Mouse (Mus musculus) activated CD4-positive, CD25-positive, alpha-beta regulatory T cell, adult 4 months (primary cell): Measurements from ENCODE around the gene Tsc22d2. TPM values are rescaled to one million over a fixed set of nuclear protein-coding genes. Genes with fewer than 3 reads are reported as not detected.
"Not testable (repeated sequence)": the region's sequence is repeated elsewhere in the genome, so short reads cannot be mapped to it uniquely, and the experiment has no call there.

ENCODE experiments used
- ATAC-seq: one replicate; pipeline ENCODE4 v1.8.0; 2017
- polyA plus RNA-seq, 2 experiments: library from polyadenylated mRNA; unstranded; fragments of 100-300 nt; shearing (Covaris generic); gene quantifications; one replicate each; pipeline ENCODE4 v1.2.1; 2017

Gene Tsc22d2
- polyA plus RNA-seq, 2 experiments from 2014 or later = 7.4 to 15.1 TPM

DNA sequence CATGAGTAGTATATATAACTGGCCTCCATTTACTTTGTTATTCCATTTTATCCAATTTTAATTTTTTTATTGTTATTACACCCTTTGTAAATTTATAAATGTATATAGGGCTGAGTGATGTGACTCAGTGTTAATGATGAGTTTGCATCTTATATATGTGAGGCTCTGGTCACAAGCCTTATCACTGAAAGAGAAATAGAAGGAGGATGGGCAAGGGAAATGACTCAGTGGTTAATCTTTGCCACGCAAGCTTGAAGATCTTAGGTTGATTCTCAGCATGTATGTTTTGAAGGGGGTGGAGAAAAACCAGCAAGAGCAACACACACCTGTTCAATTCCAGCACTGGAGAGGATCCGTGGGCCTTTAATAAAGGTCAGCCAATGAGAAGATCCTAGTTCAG, 19.9 kb downstream of the Tsc22d2 start:
- no peak for ATAC-seq

- ATAC-seq = peak; percentile 52
These were observed 33.7 kb downstream of the Tsc22d2 start for GRCm38 (mm10) chr3:58448230-58448629.

- ATAC-seq = no peak
These were observed 35.0 kb downstream of the Tsc22d2 start for GRCm38 (mm10) chr3:58449487-58449886.

GRCm38 (mm10) chr3:58454414-58455205, 40.1 kb downstream of the Tsc22d2 start:
- ATAC-seq = no peak

DNA sequence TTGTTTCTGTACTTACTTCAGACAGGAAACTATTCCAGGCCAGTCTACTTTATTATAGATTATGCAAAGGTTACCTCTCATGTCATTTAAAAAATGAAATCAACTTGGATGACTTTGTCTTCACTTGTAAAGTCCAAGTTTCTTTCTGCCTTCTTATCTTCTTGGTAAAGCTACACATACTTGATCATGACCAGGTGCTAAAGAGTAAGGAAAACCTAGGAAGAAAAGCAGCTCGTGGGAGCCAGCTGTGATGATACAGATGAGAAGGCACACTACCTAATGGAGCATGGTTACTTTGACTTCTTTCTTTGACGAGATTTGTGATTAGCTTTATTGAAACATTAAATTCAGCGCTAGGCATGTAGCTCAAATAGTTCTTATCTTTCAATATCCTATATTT, 40.7 kb downstream of the Tsc22d2 start:
- no peak for ATAC-seq

GRCm38 (mm10) chr3:58469655-58470437, 55.3 kb downstream of the Tsc22d2 start:
- ATAC-seq = peak; percentile 87

DNA sequence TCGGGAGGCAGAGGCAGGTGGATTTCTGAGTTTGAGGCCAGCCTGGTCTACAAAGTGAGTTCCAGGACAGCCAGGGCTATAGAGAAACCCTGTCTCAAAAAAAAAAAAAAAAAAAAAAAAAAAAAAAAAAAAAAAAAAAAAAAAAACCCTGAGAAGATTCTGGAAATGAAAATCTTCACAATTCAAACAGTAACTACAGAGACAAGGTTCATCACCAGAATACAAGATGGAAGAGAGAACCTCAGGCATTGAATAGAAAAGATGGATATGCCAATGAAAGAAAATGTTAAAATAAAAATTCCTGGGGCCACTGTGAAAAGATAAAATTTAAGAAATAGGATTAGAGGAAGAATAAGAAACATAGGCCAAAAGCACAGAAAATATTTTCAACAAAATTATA, 60.8 kb downstream of the Tsc22d2 start:
- not testable (repeated sequence) for ATAC-seq

- ATAC-seq = no peak
These were observed 64.4 kb downstream of the Tsc22d2 start for GRCm38 (mm10) chr3:58478755-58479455.

- ATAC-seq = peak; percentile 47
These were observed 71.4 kb downstream of the Tsc22d2 start for GRCm38 (mm10) chr3:58485883-58486282.

GRCm38 (mm10) chr3:58487121-58487520, 72.6 kb downstream of the Tsc22d2 start:
- ATAC-seq = no peak

DNA sequence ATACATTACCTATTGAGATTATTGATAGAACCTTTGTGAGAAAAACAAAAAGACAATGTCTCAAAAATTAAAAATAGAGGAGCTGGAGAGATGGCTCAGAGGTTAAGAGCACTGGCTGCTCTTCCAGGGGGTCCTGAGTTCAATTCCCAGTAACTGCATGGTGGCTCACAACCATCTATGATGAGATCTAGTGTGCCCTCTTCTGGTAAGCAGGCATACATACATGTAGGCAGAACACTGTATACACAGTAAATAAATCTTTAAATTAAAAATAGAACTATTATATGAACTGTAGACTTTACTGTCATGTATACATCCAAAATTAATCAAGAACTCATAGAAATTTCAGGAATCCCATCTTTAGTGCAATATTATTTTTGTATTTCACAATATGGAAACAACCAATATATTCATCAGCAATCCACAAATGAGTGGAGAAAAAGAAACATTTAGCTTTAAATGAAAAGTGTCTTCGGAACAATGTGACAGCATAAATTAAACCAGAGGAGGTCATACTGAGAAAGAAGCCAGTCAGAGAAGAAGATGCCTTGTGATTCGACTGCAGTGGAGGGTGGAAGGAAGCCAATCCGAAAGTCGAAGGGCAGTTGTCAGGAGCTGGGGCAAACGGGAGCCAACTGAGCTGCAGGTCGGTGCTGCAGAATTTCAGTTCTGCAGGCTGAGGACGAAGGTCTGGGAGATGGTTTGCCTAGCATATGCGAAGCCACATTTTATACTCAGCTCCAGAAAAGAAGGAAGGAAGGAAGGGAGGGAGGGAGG, 73.7 kb downstream of the Tsc22d2 start:
- ATAC-seq = no peak

GRCm38 (mm10) chr3:58490787-58491186, 76.3 kb downstream of the Tsc22d2 start:
- ATAC-seq = peak; percentile 71

GRCm38 (mm10) chr3:58493621-58494020, 79.1 kb downstream of the Tsc22d2 start:
- ATAC-seq = no peak

DNA sequence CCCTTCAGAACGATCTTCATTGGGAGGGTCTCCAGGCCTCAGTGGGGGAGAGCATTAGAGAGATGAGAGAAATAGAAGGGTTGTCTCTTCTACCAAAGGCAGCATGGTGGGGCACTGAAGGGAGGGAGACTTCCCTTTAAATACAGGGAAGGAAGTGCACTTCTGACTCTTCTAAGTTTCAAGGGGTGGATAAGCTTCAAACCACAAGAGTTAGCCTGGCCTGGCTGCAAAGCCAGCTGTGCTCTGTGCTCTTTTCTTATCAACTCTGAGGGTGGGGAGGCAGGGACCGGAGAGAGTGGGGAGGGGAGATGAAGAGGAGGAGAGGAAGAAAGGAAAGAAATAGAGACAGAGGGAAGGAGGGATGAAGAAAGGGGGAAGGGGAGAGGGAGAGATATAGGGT, 87.4 kb downstream of the Tsc22d2 start:
- ATAC-seq = no peak

GRCm38 (mm10) chr3:58503720-58504333, 89.3 kb downstream of the Tsc22d2 start:
- no peak for ATAC-seq

- ATAC-seq = no peak
These were observed 90.2 kb downstream of the Tsc22d2 start for GRCm38 (mm10) chr3:58504676-58505075.

DNA sequence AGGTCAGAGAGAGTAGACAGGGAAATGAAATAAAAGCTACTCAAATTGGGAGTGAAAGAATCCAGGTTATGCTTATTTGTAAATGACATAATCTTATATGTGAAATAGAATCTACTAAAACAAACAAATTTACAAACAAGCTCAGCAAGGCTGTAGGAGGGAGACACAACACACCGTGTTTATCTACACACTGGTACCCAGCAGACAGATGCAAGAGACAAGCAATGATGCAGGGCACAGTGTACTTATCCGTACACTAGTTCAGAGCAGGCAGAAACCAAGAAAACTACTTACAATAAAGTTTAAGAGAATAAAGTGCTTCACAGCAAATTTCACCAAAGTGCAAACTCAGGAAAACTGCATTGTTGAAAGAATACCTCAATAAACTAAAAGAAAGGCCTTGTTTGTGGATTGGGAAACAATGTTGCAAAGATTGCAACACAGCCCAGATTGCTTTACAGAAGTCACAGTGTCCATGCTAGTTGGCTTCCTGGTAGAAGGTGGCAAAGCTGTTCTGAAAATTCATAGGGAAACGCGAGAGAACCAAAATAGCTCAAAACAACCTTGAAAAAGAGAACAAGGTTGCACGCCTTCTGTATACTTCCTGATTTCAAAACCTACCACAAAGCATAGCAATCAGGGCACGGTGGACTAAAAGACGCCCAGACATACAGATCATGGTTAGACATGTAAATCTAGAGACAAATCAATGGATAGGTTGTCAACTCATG, 93.7 kb downstream of the Tsc22d2 start:
- ATAC-seq = no peak

DNA sequence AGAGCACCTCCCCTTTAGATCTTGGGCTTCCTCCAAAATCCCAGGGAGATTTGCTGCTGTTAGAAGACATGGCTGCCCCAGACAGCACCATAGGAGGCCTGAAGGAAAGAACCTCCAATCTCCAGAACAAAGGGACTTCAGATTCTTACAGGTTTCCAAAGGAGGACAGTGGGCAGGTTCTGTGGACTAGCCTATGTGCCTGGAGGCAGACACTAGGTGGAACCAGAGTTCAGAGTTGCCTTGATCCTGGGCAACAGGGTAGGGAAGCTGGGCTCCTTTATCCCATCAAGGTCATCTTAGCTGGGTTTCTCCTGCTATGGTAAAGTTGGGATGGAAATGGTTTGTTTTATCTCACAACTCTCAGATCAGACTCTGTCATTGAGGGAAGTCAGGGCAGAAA, 97.1 kb downstream of the Tsc22d2 start:
- ATAC-seq = no peak

DNA sequence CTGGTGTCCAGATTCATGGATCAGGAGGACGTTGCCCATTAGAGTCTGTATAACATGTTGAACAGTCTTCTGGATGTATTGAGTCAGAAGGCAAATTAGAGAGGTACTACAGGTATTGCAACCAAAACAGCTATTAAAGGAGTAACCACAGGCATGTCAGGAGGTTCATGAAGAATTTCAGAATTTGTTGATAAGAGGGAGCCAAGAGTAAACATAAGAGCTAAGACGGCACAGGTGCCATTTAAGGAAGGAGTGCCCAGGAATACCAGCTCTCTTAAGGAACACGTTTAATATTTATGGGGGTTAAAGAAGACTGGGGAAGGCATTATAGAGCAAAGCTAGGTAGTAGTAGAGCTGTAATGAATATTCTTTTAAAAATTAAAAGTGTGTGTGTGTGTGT, 98.2 kb downstream of the Tsc22d2 start:
- no peak for ATAC-seq

DNA sequence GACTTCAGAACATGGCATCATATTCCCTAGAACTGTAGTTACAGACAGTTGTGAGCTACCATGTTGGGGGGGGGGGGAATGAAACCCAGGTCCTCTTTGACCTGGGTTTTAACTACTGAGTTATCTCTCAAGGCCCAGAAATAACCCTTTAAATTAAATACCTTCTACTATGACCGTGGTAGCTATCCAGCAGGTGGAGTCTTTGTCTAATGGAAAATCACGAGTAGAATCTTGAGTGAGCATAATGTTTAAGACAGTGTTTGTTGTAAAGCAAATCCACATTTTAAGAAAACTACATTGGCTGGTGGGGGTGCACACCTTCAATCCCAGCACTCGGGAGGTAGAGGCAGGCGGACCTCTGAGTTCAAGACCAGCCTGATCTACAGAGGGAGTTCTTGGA, 99.0 kb downstream of the Tsc22d2 start:
- no peak for ATAC-seq

DNA sequence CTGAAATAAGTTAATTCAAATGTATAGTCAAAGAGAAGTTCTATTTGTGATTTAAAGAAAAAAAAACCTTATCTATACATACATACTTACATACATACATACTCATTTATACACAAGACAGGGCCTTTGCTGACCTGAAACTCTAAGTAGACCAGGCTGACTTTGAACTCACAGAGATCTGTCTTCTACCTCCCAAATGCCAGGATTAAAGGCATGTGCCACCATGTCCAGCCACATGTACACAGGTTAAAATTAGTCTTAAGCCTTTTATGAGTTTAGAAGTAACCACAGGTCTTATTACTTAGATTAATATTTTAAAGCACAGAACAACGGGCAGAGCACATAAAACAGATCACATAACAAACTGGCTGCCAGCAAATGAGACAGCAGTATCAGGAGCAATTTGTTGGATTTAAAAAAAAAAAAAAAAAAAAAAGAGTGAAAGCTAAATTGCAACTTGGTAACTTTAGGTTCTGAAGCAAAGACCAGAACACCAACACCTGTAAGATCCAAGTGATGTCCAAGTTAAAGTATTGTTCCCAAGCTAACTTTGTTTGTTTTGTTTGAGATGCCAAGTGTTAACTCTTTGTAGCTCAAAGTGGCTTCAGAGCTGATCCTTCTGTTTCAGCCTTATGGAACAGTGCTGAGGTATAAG, 101.6 kb downstream of the Tsc22d2 start:
- peak; percentile 2 for ATAC-seq
